Comparison of ENCODE assay signal across 14 mouse cellular contexts in genomic region chr5:108678296-108678854, GRCm38 (mm10). TPM values are rescaled to one million over a fixed set of nuclear protein-coding genes. Genes with fewer than 3 reads are reported as not detected.
DNase-seq lines count a peak whose midpoint lies in the region; ATAC-seq and TF ChIP-seq lines count a peak whose summit lies in the region.
"Had no signal": no experiment of that assay in that cellular context is flagged by ENCODE, and none has a peak within 500 bp of the region (broad histone marks: within the 10 kb centered on the region; RNA-seq: fewer than 3 reads in every experiment).

No protein-coding gene starts in this region.

- H3K27me3 ChIP-seq in forebrain, embryonic 13.5 days = no peaks in the 10 kb centered on the region
- H3K27me3 ChIP-seq in forebrain, embryonic 16.5 days (replicated peaks; ENCODE audit: control insufficient read depth, insufficient read depth, low read length) = no peaks in the 10 kb centered on the region
- no peaks in the 10 kb centered on the region for H3K27me3 ChIP-seq in liver, embryonic 14.5 days (ENCODE audit: control insufficient read depth, insufficient read depth, low read length)
- H3K27me3 ChIP-seq in liver, embryonic 11.5 days (replicated peaks; ENCODE audit: control insufficient read depth, insufficient read depth, low read length) = no peaks in the 10 kb centered on the region
- no peaks in the 10 kb centered on the region for H3K27me3 ChIP-seq in midbrain, embryonic 16.5 days (ENCODE audit: control insufficient read depth, insufficient read depth, low read depth, low read length)
- H3K27me3 ChIP-seq: embryonic facial prominence, embryonic 12.5 days; heart, embryonic 12.5 days; intestine, embryonic 15.5 days had no signal

- TF ChIP-seq EP300 in liver, embryonic 14.5 days (IDR thresholded peaks at IDR 0.05; ENCODE audit: low read depth) = no peak

- H3K9me3 ChIP-seq in forebrain, embryonic 13.5 days (replicated peaks) = no peaks in the 10 kb centered on the region
- no peaks in the 10 kb centered on the region for H3K9me3 ChIP-seq in forebrain, embryonic 16.5 days (ENCODE audit: control insufficient read depth, low read length)
- H3K9me3 ChIP-seq in liver, embryonic 14.5 days (ENCODE audit: control insufficient read depth, low read length) = no peaks in the 10 kb centered on the region
- no peaks in the 10 kb centered on the region for H3K9me3 ChIP-seq in liver, embryonic 11.5 days (ENCODE audit: control insufficient read depth, low read length)
- H3K9me3 ChIP-seq in midbrain, embryonic 16.5 days (replicated peaks; ENCODE audit: control insufficient read depth, low read length, poor library complexity, severe bottlenecking) = no peaks in the 10 kb centered on the region
- H3K9me3 ChIP-seq: embryonic facial prominence, embryonic 12.5 days; heart, embryonic 12.5 days; intestine, embryonic 15.5 days had no signal

- no peak for TF ChIP-seq CTCF in liver, embryonic 14.5 days (IDR thresholded peaks at IDR 0.05; ENCODE audit: low read depth)

- no peak for ATAC-seq in forebrain, embryonic 13.5 days
- no peak for ATAC-seq in forebrain, embryonic 16.5 days
- no peak for ATAC-seq in liver, embryonic 14.5 days (ENCODE audit: insufficient read depth)
- no peak for ATAC-seq in liver, embryonic 11.5 days (replicated peaks; ENCODE audit: low FRiP score)
- ATAC-seq in midbrain, embryonic 16.5 days = no peak
- ATAC-seq: activated CD4-positive, CD25-positive, alpha-beta regulatory T cell, adult 4 months; CD4-positive, CD25-positive, alpha-beta regulatory T cell, adult 4 months had no signal

- H3K4me2 ChIP-seq in forebrain, embryonic 13.5 days = no peak overlapping the region
- no peak overlapping the region for H3K4me2 ChIP-seq in forebrain, embryonic 16.5 days (ENCODE audit: low read length)
- H3K4me2 ChIP-seq in liver, embryonic 14.5 days (ENCODE audit: low read depth) = no peak overlapping the region
- no peak overlapping the region for H3K4me2 ChIP-seq in liver, embryonic 11.5 days
- no peak overlapping the region for H3K4me2 ChIP-seq in midbrain, embryonic 16.5 days (ENCODE audit: low read length)

- no peak overlapping the region for H3K9ac ChIP-seq in forebrain, embryonic 13.5 days
- H3K9ac ChIP-seq in forebrain, embryonic 16.5 days (replicated peaks; ENCODE audit: low read depth, low read length) = no peak overlapping the region
- H3K9ac ChIP-seq in liver, embryonic 14.5 days (replicated peaks) = 0 out of 2 replicates have a peak overlapping the region, but pooled peaks have one; percentile 27
- H3K9ac ChIP-seq in liver, embryonic 11.5 days (ENCODE audit: low read depth, low read length) = no peak overlapping the region
- no peak overlapping the region for H3K9ac ChIP-seq in midbrain, embryonic 16.5 days (ENCODE audit: low read depth, low read length)

- H3K36me3 ChIP-seq in forebrain, embryonic 13.5 days (ENCODE audit: poor library complexity, severe bottlenecking) = 0 out of 2 replicates have a peak, but pooled peaks cover under 1% of the 10 kb centered on the region
- H3K36me3 ChIP-seq in forebrain, embryonic 16.5 days (ENCODE audit: control insufficient read depth, insufficient read depth) = no peaks in the 10 kb centered on the region
- H3K36me3 ChIP-seq in liver, embryonic 14.5 days (replicated peaks; ENCODE audit: control insufficient read depth, insufficient read depth, low read depth) = peaks cover 6% of the 10 kb centered on the region
- no peaks in the 10 kb centered on the region for H3K36me3 ChIP-seq in liver, embryonic 11.5 days (ENCODE audit: control insufficient read depth, insufficient read depth, low read length)
- no peaks in the 10 kb centered on the region; the same call in 1 of the 2 replicates for H3K36me3 ChIP-seq in midbrain, embryonic 16.5 days (ENCODE audit: control insufficient read depth, insufficient read depth, low read length)
- H3K36me3 ChIP-seq: embryonic facial prominence, embryonic 12.5 days had no signal

- no peak overlapping the region for H3K4me3 ChIP-seq in forebrain, embryonic 13.5 days
- no peak overlapping the region for H3K4me3 ChIP-seq in forebrain, embryonic 16.5 days (replicated peaks; ENCODE audit: low read length)
- H3K4me3 ChIP-seq in liver, embryonic 14.5 days (ENCODE audit: insufficient read depth in 1 of 2, low read depth in 2 of 2, low read length in 2 of 2) = no peak overlapping the region
- H3K4me3 ChIP-seq in liver, embryonic 11.5 days (ENCODE audit: low read depth, low read length) = no peak overlapping the region
- H3K4me3 ChIP-seq in midbrain, embryonic 16.5 days (ENCODE audit: low read depth, low read length) = no peak overlapping the region
- H3K4me3 ChIP-seq: myocyte had no signal

- no peak for DNase-seq in liver, embryonic 14.5 days (ENCODE audit: low read depth in 3 of 3, low spot score in 3 of 3)
- no peak for DNase-seq in liver, embryonic 11.5 days (ENCODE audit: low spot score)
- peak; percentile 87 for DNase-seq in kidney, adult 9 months
- no peak for DNase-seq in right cerebral cortex, postnatal 25 days
- DNase-seq: gastrocnemius, postnatal 36 days had no signal

- WGBS in forebrain, embryonic 13.5 days = 85% methylated on average over 6 of the region's 6 CpGs
- 80% methylated on average over 6 of the region's 6 CpGs for WGBS in forebrain, embryonic 16.5 days
- WGBS in liver, embryonic 14.5 days (ENCODE audit: insufficient replicate concordance) = 78% methylated on average over 6 of the region's 6 CpGs
- 87% methylated on average over 6 of the region's 6 CpGs for WGBS in liver, embryonic 11.5 days
- 84% methylated on average over 6 of the region's 6 CpGs for WGBS in midbrain, embryonic 16.5 days

- H3K4me1 ChIP-seq in forebrain, embryonic 13.5 days = peaks cover 15% of the 10 kb centered on the region
- peaks cover 12% of the 10 kb centered on the region for H3K4me1 ChIP-seq in forebrain, embryonic 16.5 days (replicated peaks; ENCODE audit: control insufficient read depth, insufficient read depth, low read length)
- H3K4me1 ChIP-seq in liver, embryonic 14.5 days (replicated peaks; ENCODE audit: control insufficient read depth in 2 of 2, insufficient read depth in 2 of 2, low read length in 1 of 2) = peaks cover 35 to 44% of the 10 kb centered on the region in 2 experiments
- H3K4me1 ChIP-seq in liver, embryonic 11.5 days (replicated peaks; ENCODE audit: control insufficient read depth, insufficient read depth, low read length) = peaks cover 30% of the 10 kb centered on the region
- peaks cover 9% of the 10 kb centered on the region for H3K4me1 ChIP-seq in midbrain, embryonic 16.5 days (ENCODE audit: control insufficient read depth, insufficient read depth, low read length)

- H3K27ac ChIP-seq in forebrain, embryonic 13.5 days = 0 out of 2 replicates have a peak overlapping the region, but pooled peaks have one; percentile 15
- H3K27ac ChIP-seq in forebrain, embryonic 16.5 days (ENCODE audit: low read length) = no peak overlapping the region
- H3K27ac ChIP-seq in liver, embryonic 14.5 days = peak overlapping the region; percentile 39
- no peak overlapping the region for H3K27ac ChIP-seq in liver, embryonic 11.5 days (ENCODE audit: low read depth, low read length)
- H3K27ac ChIP-seq in midbrain, embryonic 16.5 days (ENCODE audit: low read length) = peak overlapping the region; percentile 42; the same call in 1 of the 2 replicates

RNA-seq across cellular contexts. Expression of gene Slc26a1, which starts 3.0 kb away (rescaled TPM):
- 1.5 and 1.6 TPM in 2 replicates for polyA plus RNA-seq in forebrain, embryonic 13.5 days (2015; fragmentation: Nextera tagmentation; extraction: Ambion mirVana)
- 2.3 and 2.4 TPM in 2 replicates for polyA plus RNA-seq in forebrain, embryonic 16.5 days (2015; fragmentation: Nextera tagmentation; extraction: Ambion mirVana)
- 15.3 and 17.9 TPM in 2 replicates for polyA plus RNA-seq in liver, embryonic 14.5 days (2012; rRNA removed)
- 12.6 and 15.5 TPM in 2 replicates for polyA plus RNA-seq in liver, embryonic 14.5 days (2014; fragmentation: Nextera tagmentation; extraction: Ambion mirVana)
- 11.6 and 14.4 TPM in 2 replicates for polyA plus RNA-seq in liver, embryonic 11.5 days (2014; fragmentation: Nextera tagmentation; extraction: Ambion mirVana)
- polyA plus RNA-seq in midbrain, embryonic 16.5 days (2015; fragmentation: Nextera tagmentation; extraction: Ambion mirVana) = 4.3 and 4.4 TPM in 2 replicates

RNA-seq across cellular contexts. Expression of gene Dgkq, which starts 8.9 kb away (rescaled TPM):
- 13.7 and 19.0 TPM in 2 replicates for polyA plus RNA-seq in forebrain, embryonic 13.5 days (2015; fragmentation: Nextera tagmentation; extraction: Ambion mirVana)
- polyA plus RNA-seq in forebrain, embryonic 16.5 days (2015; fragmentation: Nextera tagmentation; extraction: Ambion mirVana) = 26.5 and 31.9 TPM in 2 replicates
- polyA plus RNA-seq in liver, embryonic 14.5 days (2012; rRNA removed) = 4.7 TPM in 2 replicates
- 1.9 and 2.3 TPM in 2 replicates for polyA plus RNA-seq in liver, embryonic 14.5 days (2014; fragmentation: Nextera tagmentation; extraction: Ambion mirVana)
- polyA plus RNA-seq in liver, embryonic 11.5 days (2014; fragmentation: Nextera tagmentation; extraction: Ambion mirVana) = 5.8 and 8.8 TPM in 2 replicates
- polyA plus RNA-seq in midbrain, embryonic 16.5 days (2015; fragmentation: Nextera tagmentation; extraction: Ambion mirVana) = 33.0 and 36.9 TPM in 2 replicates

RNA-seq across cellular contexts. Expression of gene Fgfrl1, which starts 13.8 kb away (rescaled TPM):
- 5.5 and 5.6 TPM in 2 replicates for polyA plus RNA-seq in forebrain, embryonic 13.5 days (2015; fragmentation: Nextera tagmentation; extraction: Ambion mirVana)
- polyA plus RNA-seq in forebrain, embryonic 16.5 days (2015; fragmentation: Nextera tagmentation; extraction: Ambion mirVana) = 5.8 and 7.0 TPM in 2 replicates
- 11.0 and 12.7 TPM in 2 replicates for polyA plus RNA-seq in liver, embryonic 14.5 days (2012; rRNA removed)
- 5.9 and 7.4 TPM in 2 replicates for polyA plus RNA-seq in liver, embryonic 14.5 days (2014; fragmentation: Nextera tagmentation; extraction: Ambion mirVana)
- 21.3 and 22.1 TPM in 2 replicates for polyA plus RNA-seq in liver, embryonic 11.5 days (2014; fragmentation: Nextera tagmentation; extraction: Ambion mirVana)
- 3.3 and 3.5 TPM in 2 replicates for polyA plus RNA-seq in midbrain, embryonic 16.5 days (2015; fragmentation: Nextera tagmentation; extraction: Ambion mirVana)
- polyA plus RNA-seq: activated CD4-positive, CD25-positive, alpha-beta regulatory T cell, adult 4 months had no signal

RNA-seq across cellular contexts. Expression of gene Idua, which starts 18.2 kb away (rescaled TPM):
- 7.7 and 7.9 TPM in 2 replicates for polyA plus RNA-seq in forebrain, embryonic 13.5 days (2015; fragmentation: Nextera tagmentation; extraction: Ambion mirVana)
- 9.6 and 13.2 TPM in 2 replicates for polyA plus RNA-seq in forebrain, embryonic 16.5 days (2015; fragmentation: Nextera tagmentation; extraction: Ambion mirVana)
- 3.0 and 3.1 TPM in 2 replicates for polyA plus RNA-seq in liver, embryonic 14.5 days (2012; rRNA removed)
- polyA plus RNA-seq in liver, embryonic 14.5 days (2014; fragmentation: Nextera tagmentation; extraction: Ambion mirVana) = 2.5 and 2.9 TPM in 2 replicates
- 9.8 and 10.1 TPM in 2 replicates for polyA plus RNA-seq in liver, embryonic 11.5 days (2014; fragmentation: Nextera tagmentation; extraction: Ambion mirVana)
- 13.1 and 14.4 TPM in 2 replicates for polyA plus RNA-seq in midbrain, embryonic 16.5 days (2015; fragmentation: Nextera tagmentation; extraction: Ambion mirVana)

RNA-seq across cellular contexts. Expression of gene Tmem175, which starts 48.8 kb away (rescaled TPM):
- 19.9 and 20.0 TPM in 2 replicates for polyA plus RNA-seq in forebrain, embryonic 13.5 days (2015; fragmentation: Nextera tagmentation; extraction: Ambion mirVana)
- 24.9 and 25.7 TPM in 2 replicates for polyA plus RNA-seq in forebrain, embryonic 16.5 days (2015; fragmentation: Nextera tagmentation; extraction: Ambion mirVana)
- polyA plus RNA-seq in liver, embryonic 14.5 days (2012; rRNA removed) = 8.2 and 11.1 TPM in 2 replicates
- polyA plus RNA-seq in liver, embryonic 14.5 days (2014; fragmentation: Nextera tagmentation; extraction: Ambion mirVana) = 12.8 and 15.0 TPM in 2 replicates
- polyA plus RNA-seq in liver, embryonic 11.5 days (2014; fragmentation: Nextera tagmentation; extraction: Ambion mirVana) = 24.7 and 30.4 TPM in 2 replicates
- 22.0 and 25.1 TPM in 2 replicates for polyA plus RNA-seq in midbrain, embryonic 16.5 days (2015; fragmentation: Nextera tagmentation; extraction: Ambion mirVana)

Comparison
In these comparisons a context has a peak if more than half of its experiments do, and no peak if none do; other contexts are left out.
1. H3K27ac ChIP-seq: peak in forebrain, embryonic 13.5 days (single experiment), liver, embryonic 14.5 days (single experiment) and midbrain, embryonic 16.5 days (single experiment); none in forebrain, embryonic 16.5 days (single experiment) and liver, embryonic 11.5 days (single experiment).